In the genomic region with DNA sequence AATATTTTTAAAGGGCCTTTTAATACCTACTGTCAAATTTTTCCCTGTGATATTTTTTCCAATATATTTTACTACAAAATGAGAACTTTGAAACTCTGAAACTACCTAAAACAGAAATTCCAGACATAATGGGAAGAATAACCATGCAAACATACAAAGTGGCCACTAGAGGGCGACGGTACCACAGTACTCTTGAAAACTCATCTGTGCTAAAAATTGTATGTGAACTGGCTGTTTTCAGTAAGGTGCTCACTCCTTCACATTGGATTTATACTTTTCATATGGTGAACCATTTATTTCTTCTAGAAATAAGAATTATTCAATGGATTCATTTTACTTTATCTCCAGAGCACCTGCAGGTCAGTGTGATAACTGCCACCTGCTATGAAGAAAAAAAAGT, we compare ENCODE assay signal across 9 mouse cellular contexts. TPM values are rescaled to one million over a fixed set of nuclear protein-coding genes. Genes with fewer than 3 reads are reported as not detected.
DNase-seq lines count a peak whose midpoint lies in the region; ATAC-seq and TF ChIP-seq lines count a peak whose summit lies in the region.
"Had no signal": no experiment of that assay in that cellular context is flagged by ENCODE, and none has a peak within 500 bp of the region (broad histone marks: within the 10 kb centered on the region; RNA-seq: fewer than 3 reads in every experiment).

No protein-coding gene starts in this region.

- no peak for TF ChIP-seq EP300 in heart, adult 2 months (IDR thresholded peaks at IDR 0.05; ENCODE audit: insufficient read depth, low read depth, low read length)

- no peaks in the 10 kb centered on the region for H3K9me3 ChIP-seq in heart, embryonic 10.5 days
- H3K9me3 ChIP-seq: liver, embryonic 13.5 days had no signal

- WGBS in heart, adult 2 months = under 1% methylated on average over 2 of the region's 2 CpGs
- under 1% methylated on average over 2 of the region's 2 CpGs for WGBS in heart, embryonic 10.5 days

- H3K79me2 ChIP-seq in heart, adult 2 months (replicated peaks; ENCODE audit: control insufficient read depth, insufficient read depth, low read length) = no peaks in the 10 kb centered on the region

- no peaks in the 10 kb centered on the region for H3K36me3 ChIP-seq in heart, adult 2 months (ENCODE audit: control insufficient read depth, insufficient read depth, low read length)
- H3K36me3 ChIP-seq in heart, embryonic 10.5 days = no peaks in the 10 kb centered on the region
- H3K36me3 ChIP-seq: liver, embryonic 13.5 days had no signal

- TF ChIP-seq POLR2A in heart, adult 2 months (IDR thresholded peaks at IDR 0.05; ENCODE audit: insufficient read depth, low read depth, low read length) = no peak

- ATAC-seq in common myeloid progenitor, adult 5-6 weeks (replicated peaks; ENCODE audit: low read depth, poor library complexity, severe bottlenecking) = peak; percentile 89

- intact Hi-C loops in heart, adult 2 months (cut with DNase I) = loop anchor here (1.0 to 5.0 kb wide), 3 partner anchors 86 to 150 kb away; no protein-coding TSS in a partner anchor

- no peak overlapping the region for H3K4me3 ChIP-seq in heart, adult 2 months
- H3K4me3 ChIP-seq in heart, embryonic 10.5 days = no peak overlapping the region
- H3K4me3 ChIP-seq: liver, embryonic 13.5 days had no signal

- H3K27me3 ChIP-seq in heart, adult 2 months (ENCODE audit: control insufficient read depth, insufficient read depth, low read length) = no peaks in the 10 kb centered on the region
- no peaks in the 10 kb centered on the region for H3K27me3 ChIP-seq in heart, embryonic 10.5 days (ENCODE audit: insufficient read depth, poor library complexity, severe bottlenecking)
- H3K27me3 ChIP-seq: liver, embryonic 13.5 days had no signal

- no peak overlapping the region for H3K27ac ChIP-seq in heart, adult 2 months
- no peak overlapping the region for H3K27ac ChIP-seq in heart, embryonic 10.5 days
- H3K27ac ChIP-seq: liver, embryonic 13.5 days had no signal

- no peaks in the 10 kb centered on the region; the same call in 1 of the 2 replicates for H3K4me1 ChIP-seq in heart, adult 2 months (ENCODE audit: control insufficient read depth, insufficient read depth, low read length)
- no peaks in the 10 kb centered on the region for H3K4me1 ChIP-seq in heart, embryonic 10.5 days
- H3K4me1 ChIP-seq: liver, embryonic 13.5 days had no signal

- DNase-seq in heart, adult 2 months = peak; percentile 14 to 23
- DNase-seq in heart, embryonic 10.5 days (ENCODE audit: low spot score) = no peak
- DNase-seq in 416B (ENCODE audit: low read depth) (peak; percentile 58), adipocyte (ENCODE audit: low spot score) (peak; percentile 77)
- peak; percentile 64 for DNase-seq in induced T-regulatory cell, adult 2 months (ENCODE audit: low read depth)
- DNase-seq in lung, postnatal 10 days = peak; percentile 25
- DNase-seq in right cerebral cortex, postnatal 25 days = peak; percentile 18
- DNase-seq: liver, embryonic 13.5 days had no signal

- no peak overlapping the region for H3K9ac ChIP-seq in heart, adult 2 months (ENCODE audit: low read depth, low read length)
- H3K9ac ChIP-seq: liver, embryonic 13.5 days had no signal

- peak; percentile 95; the same call in 1 of the 2 replicates for TF ChIP-seq CTCF in heart, adult 2 months (IDR thresholded peaks at IDR 0.05)

RNA-seq across cellular contexts. Expression of gene Cdk5rap2, which starts 41.5 kb away (rescaled TPM):
- total RNA-seq in heart, adult 2 months (2021) = 1 to 10 TPM; 5.9 to 6.1 TPM
- polyA plus RNA-seq in heart, adult 2 months (2012; rRNA removed) = 2.0 and 3.9 TPM in 2 replicates
- polyA plus RNA-seq in heart, embryonic 10.5 days (2016; fragmentation: Nextera tagmentation; extraction: Ambion mirVana) = 14.2 and 17.7 TPM in 2 replicates
- total RNA-seq in common myeloid progenitor, adult 5-6 weeks (2017) = 34.3 and 48.8 TPM in 2 replicates
